Mouse (Mus musculus) lung, embryonic 14.5 days (tissue): ENCODE data around the gene Hdac7. TPM values are rescaled to one million over a fixed set of nuclear protein-coding genes. Genes with fewer than 3 reads are reported as not detected.

Source experiments
- ATAC-seq: fragments of 200-750 bp; cut with Nextera tagmentation; 2 replicates; pipeline ENCODE4 v1.8.0; 2017; ENCODE audit warnings: mild to moderate bottlenecking, moderate TSS enrichment, moderate library complexity; ENCODE audit not compliant: insufficient read depth
- DNase-seq: peaks from one replicate; pipeline ENCODE4 v3.0.0-alpha.2; 2015
- H3K27ac ChIP-seq: fragments of 300-500 bp; sonication (generic); 2 replicates; pipeline ENCODE4 v1.5.1; 2014; ENCODE audit warnings: low read depth, mild to moderate bottlenecking, moderate library complexity
- H3K27me3 ChIP-seq: fragments of 300-500 bp; sonication (generic); 2 replicates; pipeline ENCODE4 v1.6.1; 2014; ENCODE audit warnings: low read length, control low read depth; ENCODE audit not compliant: insufficient read depth
- H3K36me3 ChIP-seq: fragments of 300-500 bp; sonication (generic); 2 replicates; pipeline ENCODE4 v1.6.1; 2014; ENCODE audit warnings: control low read depth; ENCODE audit not compliant: insufficient read depth
- H3K4me1 ChIP-seq: fragments of 300-500 bp; sonication (generic); 2 replicates; pipeline ENCODE4 v1.6.1; 2014; ENCODE audit warnings: antibody characterized with exemption, control low read depth; ENCODE audit not compliant: insufficient read depth
- H3K4me2 ChIP-seq: fragments of 300-500 bp; sonication (generic); 2 replicates; pipeline ENCODE4 v1.6.1; 2014; ENCODE audit warnings: mild to moderate bottlenecking
- H3K4me3 ChIP-seq: fragments of 300-500 bp; sonication (generic); 2 replicates; pipeline ENCODE4 v1.5.1; 2014; ENCODE audit warnings: low read depth, low read length
- H3K9ac ChIP-seq: fragments of 300-500 bp; sonication (generic); 2 replicates; pipeline ENCODE4 v1.6.1; 2014
- H3K9me3 ChIP-seq: fragments of 300-500 bp; sonication (generic); 2 replicates; pipeline ENCODE4 v1.6.1; 2016; ENCODE audit warnings: low read depth, low read length, control low read depth
- CTCF ChIP-seq: IDR thresholded peaks from 2 replicates; pipeline ENCODE4 v1.5.1; 2016; ENCODE audit warnings: antibody characterized with exemption, low read depth
- WGBS: fragments of 180-500 bp; shearing (Covaris S2); extraction: QIAGEN DNeasy Blood & Tissue Kit; methylation state at CpG from one replicate; pipeline ENCODE4 v1.1.7; 2014; 5-methylcytosine and 5-hydroxymethylcytosine counted together
- polyA plus RNA-seq: library from polyadenylated mRNA; unstranded; fragments of >200 nt; fragmentation: Nextera tagmentation; extraction: Ambion mirVana; gene quantifications from 2 replicates; pipeline ENCODE4 v1.2.1, GENCODE M21; 2014

Hdac7 gene
- 43.8 and 51.2 TPM in 2 replicates for polyA plus RNA-seq

DNA sequence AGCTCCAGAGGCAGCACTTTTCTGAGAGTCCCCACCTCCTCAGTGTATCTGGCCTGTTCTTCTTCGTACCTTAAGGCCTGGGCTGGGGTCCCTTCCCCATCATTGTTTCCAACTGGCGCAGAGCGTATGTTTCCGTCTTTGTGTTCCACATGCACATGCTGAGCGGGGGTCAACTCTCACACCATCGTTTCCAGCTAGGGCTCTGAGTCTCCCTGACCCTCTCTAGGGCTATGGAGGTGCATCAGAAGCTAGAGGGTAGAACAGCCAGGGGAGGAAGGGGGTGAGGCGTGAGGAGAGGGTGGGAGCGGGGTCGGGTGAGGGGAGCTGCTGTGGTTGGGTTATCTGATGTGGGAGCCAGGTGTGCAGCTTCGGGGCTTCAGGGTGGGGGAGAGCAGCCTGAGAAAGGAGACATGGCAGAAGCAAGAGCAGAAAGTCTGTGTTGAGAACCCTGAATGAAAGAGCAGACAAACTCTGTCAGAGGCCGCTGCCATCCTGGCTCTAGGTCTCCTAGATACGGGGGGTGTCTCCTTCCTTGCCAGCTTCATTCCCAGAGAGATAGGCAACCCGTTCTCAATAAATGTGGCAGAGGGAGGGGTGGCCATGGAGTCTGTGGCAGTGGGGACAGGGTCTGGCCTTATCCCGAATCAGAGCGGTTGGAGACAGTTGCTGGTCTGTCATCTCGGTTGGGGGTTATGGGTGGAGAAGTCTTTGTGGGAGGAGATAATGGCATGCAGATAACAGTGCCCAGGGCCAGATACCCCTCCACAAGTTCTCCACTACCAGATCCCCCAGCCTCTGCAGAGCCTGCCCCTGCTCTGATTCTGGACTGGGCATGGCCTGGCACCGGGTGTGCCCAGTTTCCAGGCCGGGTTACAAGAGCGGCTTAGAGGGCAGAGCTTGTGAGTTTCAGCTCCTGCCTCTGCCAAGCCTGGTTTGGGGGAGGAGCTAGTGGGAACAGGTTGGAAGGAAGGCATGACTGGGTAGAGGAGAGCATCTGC is at the start of gene Hdac7:
TSS of gene Hdac7 (minus strand) at position 466 of the 998 bp plus-strand sequence.
- Histone ChIP-seq H3K4me3 (no peak within 1 kb of the TSS), H3K4me1 (peaks cover 13% of the 10 kb centered on the region), H3K27ac (no peak within 1 kb of the TSS), H3K9me3 (0 out of 2 replicates have a peak, but pooled peaks cover 3% of the 10 kb centered on the region), H3K36me3 (no peaks in the 10 kb centered on the region), H3K4me2 (no peak within 1 kb of the TSS), H3K27me3 (no peaks in the 10 kb centered on the region), H3K9ac (no peak within 1 kb of the TSS)
- TF ChIP-seq CTCF: no peak
- WGBS: 67% methylated on average over 19 of the region's 19 CpGs
- DNase-seq (no peak), ATAC-seq (no peak)

DNA sequence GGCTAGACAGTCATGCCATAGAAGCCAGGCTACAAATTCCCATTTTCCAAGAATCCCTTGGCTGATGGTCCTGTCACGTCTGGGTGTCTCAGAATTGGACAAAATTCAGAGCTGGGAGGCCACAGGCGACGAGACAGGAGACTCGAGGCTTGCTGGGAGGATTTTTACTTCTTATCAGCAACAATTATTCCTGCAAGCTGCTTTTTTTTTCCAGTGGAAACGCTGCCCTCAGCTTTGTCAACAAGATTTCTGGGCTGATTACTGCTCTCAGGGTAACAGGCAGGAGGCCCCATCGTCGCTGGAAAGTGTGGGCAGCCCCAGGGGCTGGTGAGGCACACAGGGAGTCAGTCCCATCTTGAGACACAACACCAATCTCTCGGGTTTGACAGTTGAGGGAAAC is 48.2 kb upstream of the Hdac7 start:
- Histone ChIP-seq H3K9ac (no peak overlapping the region), H3K27ac (no peak overlapping the region), H3K9me3 (no peaks in the 10 kb centered on the region), H3K4me3 (no peak overlapping the region), H3K27me3 (no peaks in the 10 kb centered on the region), H3K36me3 (no peaks in the 10 kb centered on the region), H3K4me2 (no peak overlapping the region), H3K4me1 (no peaks in the 10 kb centered on the region)
- ATAC-seq: no peak
- DNase-seq: no peak
- no peak for TF ChIP-seq CTCF
- 35% methylated on average over 8 of the region's 8 CpGs for WGBS

DNA sequence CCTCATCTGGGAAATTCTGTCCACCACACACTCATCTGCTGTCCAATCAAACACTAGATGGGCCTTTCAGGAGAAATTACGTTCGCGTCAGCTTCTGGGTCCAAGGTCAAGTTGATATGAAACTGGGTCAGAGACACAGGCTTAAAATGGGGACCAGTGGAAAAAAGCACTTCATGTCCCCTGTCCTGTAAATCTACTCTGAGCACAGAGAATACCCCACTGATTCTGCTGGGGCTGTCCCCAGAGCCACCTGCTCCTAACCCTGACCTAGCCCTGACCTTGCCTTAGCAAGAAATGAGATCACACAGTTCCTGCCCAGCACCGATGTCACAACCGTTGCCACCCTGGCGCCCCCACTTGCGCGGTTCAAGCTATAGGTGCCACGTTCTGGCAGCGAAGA is 46.1 kb upstream of the Hdac7 start:
- no peak overlapping the region for H3K4me2 ChIP-seq
- no peaks in the 10 kb centered on the region for H3K36me3 ChIP-seq
- no peak overlapping the region for H3K9ac ChIP-seq
- no peak for ATAC-seq
- no peak for DNase-seq
- TF ChIP-seq CTCF: no peak
- WGBS: 80% methylated on average over 10 of the region's 10 CpGs
- no peaks in the 10 kb centered on the region for H3K27me3 ChIP-seq
- no peak overlapping the region for H3K4me3 ChIP-seq
- no peak overlapping the region for H3K27ac ChIP-seq
- H3K4me1 ChIP-seq: no peaks in the 10 kb centered on the region
- H3K9me3 ChIP-seq: no peaks in the 10 kb centered on the region

DNA sequence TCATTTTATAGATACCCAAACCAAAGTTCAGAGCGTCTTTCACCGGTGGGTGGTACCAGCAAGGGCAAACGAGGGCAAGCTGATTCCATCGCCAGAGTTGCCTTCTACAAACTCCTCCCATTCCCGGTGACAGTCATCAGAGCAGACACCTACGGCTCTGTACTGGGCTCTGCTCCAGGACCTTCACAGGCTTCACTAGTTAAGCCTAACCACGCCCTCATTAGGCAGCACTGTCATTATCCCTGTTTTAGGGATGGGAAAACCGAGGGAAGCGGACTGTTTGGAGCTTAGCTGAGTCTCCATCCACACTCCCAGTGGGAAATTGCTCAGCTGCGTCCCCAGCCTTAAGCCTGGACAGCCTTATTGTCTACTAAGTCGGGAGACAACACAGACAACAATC is 45.7 kb upstream of the Hdac7 start:
- no peaks in the 10 kb centered on the region for H3K9me3 ChIP-seq
- DNase-seq (peak; percentile 31), ATAC-seq (no peak)
- H3K27me3 ChIP-seq: no peaks in the 10 kb centered on the region
- whole genome bisulfite sequencing: 51% methylated on average over 11 of the region's 11 CpGs
- no peak for TF ChIP-seq CTCF
- H3K36me3 ChIP-seq: no peaks in the 10 kb centered on the region
- H3K4me2 ChIP-seq: no peak overlapping the region
- no peak overlapping the region for H3K4me3 ChIP-seq
- no peak overlapping the region for H3K27ac ChIP-seq
- no peaks in the 10 kb centered on the region for H3K4me1 ChIP-seq
- no peak overlapping the region for H3K9ac ChIP-seq

DNA sequence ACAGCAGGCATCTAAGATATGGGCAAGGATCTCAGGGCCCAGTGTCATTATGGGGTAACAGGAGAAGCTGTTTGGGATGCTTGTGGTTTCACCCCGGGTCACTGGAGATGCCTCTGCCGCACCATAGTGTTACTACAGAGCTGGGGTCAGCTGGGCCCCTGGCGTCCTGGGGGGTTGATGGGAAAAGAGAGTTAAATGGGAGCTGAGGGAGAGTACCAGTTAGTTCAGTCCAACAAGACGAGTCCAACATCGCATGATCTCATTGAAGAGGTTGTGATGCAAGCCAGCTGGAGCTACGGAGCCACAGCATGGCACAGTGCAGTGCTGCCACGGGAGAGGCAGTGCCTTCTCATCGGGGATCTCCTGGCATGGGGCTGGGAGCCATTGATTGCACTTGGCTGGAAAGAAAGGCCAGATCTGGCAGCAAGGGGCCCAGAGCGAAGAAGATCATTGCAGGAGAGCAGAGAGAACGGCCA is 43.3 kb upstream of the Hdac7 start:
- Histone ChIP-seq H3K27ac (no peak overlapping the region), H3K9ac (no peak overlapping the region), H3K4me2 (no peak overlapping the region), H3K4me3 (no peak overlapping the region), H3K4me1 (no peaks in the 10 kb centered on the region), H3K9me3 (no peaks in the 10 kb centered on the region), H3K36me3 (no peaks in the 10 kb centered on the region), H3K27me3 (no peaks in the 10 kb centered on the region)
- 68% methylated on average over 10 of the region's 10 CpGs for WGBS
- ATAC-seq (no peak), DNase-seq (no peak)
- TF ChIP-seq CTCF: no peak

DNA sequence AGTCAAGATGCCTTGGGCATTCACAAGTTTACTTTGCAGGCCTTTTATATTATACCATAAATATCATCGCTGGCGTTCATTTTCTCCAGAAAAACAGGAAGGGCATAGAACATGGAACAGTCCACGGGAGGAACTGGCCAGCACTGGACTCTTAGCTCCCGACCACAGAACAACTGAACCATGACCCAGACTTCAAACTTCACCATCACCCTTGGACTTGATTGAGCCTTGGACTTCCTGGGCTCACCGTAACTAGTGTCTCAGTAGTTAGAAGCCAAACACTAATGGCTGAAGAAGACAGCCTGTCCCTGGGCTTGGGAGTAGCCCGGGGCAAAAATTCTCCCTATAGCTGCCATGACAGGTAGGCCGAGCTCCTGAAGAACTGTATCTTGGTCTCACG is 37.1 kb upstream of the Hdac7 start:
- Histone ChIP-seq H3K9ac (no peak overlapping the region), H3K4me3 (no peak overlapping the region), H3K36me3 (no peaks in the 10 kb centered on the region), H3K9me3 (no peaks in the 10 kb centered on the region), H3K27me3 (no peaks in the 10 kb centered on the region), H3K4me1 (no peaks in the 10 kb centered on the region), H3K4me2 (no peak overlapping the region), H3K27ac (no peak overlapping the region)
- ATAC-seq (no peak), DNase-seq (no peak)
- 86% methylated on average over 8 of the region's 8 CpGs for WGBS
- TF ChIP-seq CTCF: no peak

DNA sequence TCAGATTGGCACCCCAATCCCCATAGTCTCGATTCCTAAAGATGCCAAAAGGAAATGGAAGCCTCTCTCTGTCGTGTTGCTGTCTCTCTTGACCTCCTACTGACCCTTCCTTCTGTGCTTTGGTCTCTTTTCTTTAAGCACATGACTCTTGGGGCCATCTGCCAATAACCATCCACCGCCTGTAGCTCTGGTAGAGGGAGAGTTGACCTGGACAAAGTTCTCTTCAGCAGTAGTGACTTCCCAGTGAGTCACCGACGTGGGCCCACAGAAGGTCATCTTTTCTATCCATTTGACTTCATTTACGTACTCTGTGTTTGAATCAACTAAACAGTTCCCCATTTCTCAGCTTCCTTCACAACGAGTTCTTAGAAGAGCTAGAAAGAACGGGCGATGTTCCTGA is 36.1 kb upstream of the Hdac7 start:
- no peak overlapping the region for H3K4me3 ChIP-seq
- no peaks in the 10 kb centered on the region for H3K36me3 ChIP-seq
- no peaks in the 10 kb centered on the region for H3K4me1 ChIP-seq
- H3K27me3 ChIP-seq: no peaks in the 10 kb centered on the region
- ATAC-seq (no peak), DNase-seq (no peak)
- TF ChIP-seq CTCF: no peak
- H3K27ac ChIP-seq: no peak overlapping the region
- H3K9ac ChIP-seq: no peak overlapping the region
- whole genome bisulfite sequencing: 70% methylated on average over 9 of the region's 9 CpGs
- H3K4me2 ChIP-seq: no peak overlapping the region
- no peaks in the 10 kb centered on the region for H3K9me3 ChIP-seq
